Mouse (Mus musculus) forebrain, embryonic 12.5 days (tissue): ENCODE measurements at regions not wholly inside any gene's neighbourhood (a gene's known extent, or its start where the extent isn't known, plus 50 kb on each side); places are given as distances from the start of the nearest gene placed in this dataset.

Experiments used
- ATAC-seq: fragments of 200-750 bp; cut with Nextera tagmentation; 2 replicates; pipeline ENCODE4 v1.8.0; 2017; ENCODE audit warnings: moderate TSS enrichment; ENCODE audit not compliant: low FRiP score
- H3K27ac ChIP-seq: fragments of 300-500 bp; sonication (generic); 2 replicates; pipeline ENCODE4 v1.5.1; 2016; ENCODE audit warnings: mild to moderate bottlenecking
- H3K27me3 ChIP-seq: fragments of 300-500 bp; sonication (generic); 2 replicates; pipeline ENCODE4 v1.6.1; 2016; ENCODE audit warnings: mild to moderate bottlenecking
- H3K36me3 ChIP-seq: fragments of 300-500 bp; sonication (generic); replicated peaks from 2 replicates; pipeline ENCODE4 v1.6.1; 2016; ENCODE audit warnings: mild to moderate bottlenecking
- H3K4me1 ChIP-seq: fragments of 300-500 bp; sonication (generic); 2 replicates; pipeline ENCODE4 v1.6.1; 2016
- H3K4me2 ChIP-seq: fragments of 300-500 bp; sonication (generic); 2 replicates; pipeline ENCODE4 v1.6.1; 2016; ENCODE audit warnings: mild to moderate bottlenecking, moderate library complexity
- H3K4me3 ChIP-seq: fragments of 300-500 bp; sonication (generic); replicated peaks from 2 replicates; pipeline ENCODE4 v1.5.1; 2016; ENCODE audit warnings: mild to moderate bottlenecking
- H3K9ac ChIP-seq: fragments of 300-500 bp; sonication (generic); 2 replicates; pipeline ENCODE4 v1.6.1; 2016; ENCODE audit warnings: mild to moderate bottlenecking
- H3K9me3 ChIP-seq: fragments of 300-500 bp; sonication (generic); 2 replicates; pipeline ENCODE4 v1.6.1; 2016
- WGBS: fragments of 180-500 bp; shearing (Covaris S2); methylation state at CpG from one replicate; pipeline ENCODE4 v1.1.7; 2016; 5-methylcytosine and 5-hydroxymethylcytosine counted together

DNA sequence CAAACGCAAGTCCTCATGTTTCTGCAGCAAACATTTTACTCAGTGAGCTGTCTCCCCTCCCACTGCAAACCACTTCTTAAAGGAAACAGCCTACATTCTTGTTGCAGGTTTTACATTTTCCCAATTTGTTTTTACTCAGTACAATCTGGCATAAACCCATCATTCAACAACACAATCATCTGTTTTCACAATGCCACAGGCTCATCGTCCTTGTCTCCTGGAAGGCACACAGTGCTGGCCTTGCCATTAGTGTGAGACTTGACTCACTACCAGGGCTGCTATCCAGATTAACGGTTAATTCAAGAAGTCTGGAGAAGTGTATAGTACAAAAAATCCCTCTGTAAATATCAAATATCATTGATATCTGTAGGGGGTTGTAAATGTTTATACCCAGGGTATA lies 2006.3 kb upstream of the 5930422O12Rik start:
- H3K4me2 ChIP-seq: no peak overlapping the region
- no peaks in the 10 kb centered on the region for H3K36me3 ChIP-seq
- H3K9me3 ChIP-seq: no peaks in the 10 kb centered on the region
- H3K27me3 ChIP-seq: no peaks in the 10 kb centered on the region
- ATAC-seq: no peak
- H3K27ac ChIP-seq: no peak overlapping the region
- no peaks in the 10 kb centered on the region for H3K4me1 ChIP-seq
- WGBS: 81% methylated on average over 3 of the region's 3 CpGs
- H3K9ac ChIP-seq: no peak overlapping the region
- H3K4me3 ChIP-seq: no peak overlapping the region

DNA sequence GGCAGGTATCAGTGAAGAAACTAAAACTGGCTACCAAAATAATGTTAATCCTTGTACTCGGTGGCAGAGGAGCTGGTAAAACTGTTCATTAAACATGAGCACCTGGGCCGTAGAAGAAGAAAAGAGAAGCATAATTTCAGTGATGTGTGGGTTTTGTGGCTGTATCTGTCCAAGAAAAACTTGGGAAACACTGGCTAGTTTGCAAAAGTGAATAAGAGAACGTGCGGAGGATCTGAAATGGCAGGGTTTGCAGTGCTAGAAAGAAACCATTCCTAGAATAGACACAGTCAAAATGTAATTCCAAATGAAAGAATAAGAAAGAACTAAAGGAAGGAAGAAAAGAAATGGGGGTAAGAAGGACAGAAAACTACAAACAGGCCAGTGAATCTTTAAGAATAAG lies 2000.8 kb upstream of the 5930422O12Rik start:
- Histone ChIP-seq H3K9ac (no peak overlapping the region), H3K27ac (no peak overlapping the region), H3K4me3 (no peak overlapping the region), H3K9me3 (no peaks in the 10 kb centered on the region), H3K4me2 (no peak overlapping the region), H3K4me1 (no peaks in the 10 kb centered on the region), H3K36me3 (no peaks in the 10 kb centered on the region), H3K27me3 (no peaks in the 10 kb centered on the region)
- WGBS: 93% methylated on average over 4 of the region's 4 CpGs
- no peak for ATAC-seq

DNA sequence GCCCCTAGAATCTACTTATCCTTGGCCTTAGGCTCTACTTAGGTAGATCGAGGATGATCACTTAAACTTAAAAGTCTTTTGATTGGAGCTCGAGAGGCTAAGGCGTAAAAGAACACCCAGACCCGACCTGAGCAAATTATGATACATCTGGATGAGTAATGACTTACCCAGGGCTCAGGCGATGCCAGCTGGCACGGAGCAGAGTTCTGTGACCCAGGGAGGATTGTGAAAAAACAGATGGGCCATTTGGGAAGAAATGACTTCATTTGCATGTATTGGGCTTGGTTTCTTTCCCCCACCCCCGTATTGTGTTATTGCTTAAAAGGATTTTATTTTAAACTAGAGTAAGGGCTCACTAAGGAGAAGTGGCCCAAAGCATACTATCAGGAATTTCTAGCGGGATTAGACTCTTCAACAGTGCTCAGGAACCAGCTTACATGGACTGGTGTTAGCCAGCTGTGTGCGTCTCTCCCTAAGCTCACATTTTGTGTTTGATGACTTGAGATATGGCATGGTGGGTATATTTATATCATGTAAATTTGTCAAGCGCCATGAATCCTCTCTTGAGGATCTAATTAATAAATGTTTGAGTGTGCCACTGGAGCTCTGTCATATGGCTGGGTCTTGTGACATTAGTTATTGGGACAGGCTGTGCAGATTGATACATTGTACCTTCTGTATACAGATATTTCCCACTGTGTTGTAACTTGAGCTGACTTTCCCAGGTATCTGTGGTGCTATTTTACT lies 1991.9 kb upstream of the 5930422O12Rik start:
- Histone ChIP-seq H3K9me3 (no peaks in the 10 kb centered on the region), H3K36me3 (no peaks in the 10 kb centered on the region), H3K9ac (no peak overlapping the region), H3K4me3 (no peak overlapping the region), H3K4me2 (no peak overlapping the region), H3K27ac (no peak overlapping the region), H3K27me3 (no peaks in the 10 kb centered on the region), H3K4me1 (no peaks in the 10 kb centered on the region)
- no peak for ATAC-seq
- 86% methylated on average over 10 of the region's 10 CpGs for WGBS

DNA sequence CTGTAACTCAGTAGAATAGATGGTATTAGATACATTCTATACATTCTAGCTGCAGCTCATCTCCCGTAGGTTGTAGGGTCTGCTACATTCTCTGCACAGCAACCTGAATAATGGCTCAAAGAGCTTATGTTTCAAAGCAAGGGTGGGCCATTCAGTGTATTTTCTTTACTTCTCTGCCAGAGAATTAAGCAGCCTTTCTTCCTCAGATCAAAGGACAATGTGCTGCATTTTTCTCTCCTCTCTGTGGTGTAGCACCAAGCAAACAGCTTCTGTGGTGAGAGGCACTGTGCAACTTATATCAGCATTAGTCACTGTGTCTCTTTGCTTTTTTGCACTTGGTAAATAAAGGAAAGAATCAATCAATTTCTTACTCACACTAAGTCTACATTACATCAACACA lies 1983.7 kb upstream of the 5930422O12Rik start:
- no peaks in the 10 kb centered on the region for H3K27me3 ChIP-seq
- H3K4me2 ChIP-seq: no peak overlapping the region
- H3K4me1 ChIP-seq: peaks cover 3% of the 10 kb centered on the region
- no peaks in the 10 kb centered on the region for H3K9me3 ChIP-seq
- H3K9ac ChIP-seq: no peak overlapping the region
- peak; percentile 46; the same call in 1 of the 2 replicates for ATAC-seq
- no peak overlapping the region for H3K4me3 ChIP-seq
- no peaks in the 10 kb centered on the region for H3K36me3 ChIP-seq
- 11% methylated on average over 1 of the region's 1 CpGs for WGBS
- no peak overlapping the region for H3K27ac ChIP-seq

DNA sequence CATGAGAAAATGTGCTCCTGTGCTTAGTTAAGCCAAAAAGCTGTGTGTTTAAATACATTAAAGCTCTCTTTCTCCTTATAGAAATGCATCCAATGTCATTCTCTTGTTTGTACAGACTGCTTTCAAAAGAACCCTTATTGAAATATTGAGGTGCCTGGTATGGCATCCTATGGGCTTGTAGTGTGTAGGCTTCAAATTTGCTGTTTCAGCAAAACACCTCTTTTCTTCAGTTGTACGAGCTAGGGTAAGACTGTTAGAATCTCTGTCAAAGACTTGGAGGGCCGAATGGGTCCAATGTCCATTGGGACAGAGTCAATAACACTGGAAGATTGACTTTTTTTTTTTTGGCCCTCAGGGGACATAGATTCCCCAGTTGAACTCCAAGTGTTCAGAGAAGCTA lies 1980.5 kb upstream of the 5930422O12Rik start:
- no peak for ATAC-seq
- H3K27me3 ChIP-seq: no peaks in the 10 kb centered on the region
- H3K4me1 ChIP-seq: peaks cover 3% of the 10 kb centered on the region
- 85% methylated on average over 2 of the region's 2 CpGs for WGBS
- no peak overlapping the region for H3K9ac ChIP-seq
- no peaks in the 10 kb centered on the region for H3K36me3 ChIP-seq
- H3K27ac ChIP-seq: no peak overlapping the region
- no peak overlapping the region for H3K4me2 ChIP-seq
- no peaks in the 10 kb centered on the region for H3K9me3 ChIP-seq
- H3K4me3 ChIP-seq: no peak overlapping the region

DNA sequence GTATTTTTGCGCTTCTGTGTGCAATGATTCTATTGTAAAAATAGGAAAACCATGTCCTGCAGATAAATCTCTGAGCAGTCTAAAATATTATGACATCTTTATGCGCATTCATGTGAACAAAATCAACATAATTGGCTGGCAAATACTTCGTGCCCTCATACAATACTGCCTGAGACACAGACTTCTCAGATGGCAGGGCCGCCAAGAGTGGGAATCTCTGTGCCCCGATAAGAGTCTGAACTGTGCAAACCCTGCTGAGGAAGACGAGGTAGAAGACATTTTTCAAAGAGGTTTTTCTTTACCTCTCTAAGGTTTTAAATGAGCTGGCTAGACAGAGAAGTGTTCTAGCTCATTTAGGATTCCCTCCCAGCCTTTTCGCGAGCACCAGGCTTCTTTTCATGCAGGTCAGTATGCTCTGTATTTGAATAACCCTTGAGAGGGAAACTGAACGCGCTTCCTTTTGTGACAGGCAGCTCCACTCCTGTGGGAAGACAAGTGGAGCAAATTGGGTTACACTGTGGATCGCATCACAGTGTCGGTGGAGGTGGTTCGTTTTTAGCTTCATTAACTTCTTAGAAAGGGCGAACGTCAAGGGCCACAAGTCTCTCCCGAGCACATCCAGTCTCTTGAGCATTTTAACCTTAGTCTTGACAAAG lies 1973.6 kb upstream of the 5930422O12Rik start:
- Histone ChIP-seq H3K4me3 (no peak overlapping the region), H3K4me1 (peaks cover 5% of the 10 kb centered on the region), H3K27ac (no peak overlapping the region), H3K9ac (no peak overlapping the region), H3K4me2 (no peak overlapping the region), H3K36me3 (no peaks in the 10 kb centered on the region), H3K27me3 (no peaks in the 10 kb centered on the region), H3K9me3 (no peaks in the 10 kb centered on the region)
- WGBS: 38% methylated on average over 16 of the region's 16 CpGs
- ATAC-seq: no peak

DNA sequence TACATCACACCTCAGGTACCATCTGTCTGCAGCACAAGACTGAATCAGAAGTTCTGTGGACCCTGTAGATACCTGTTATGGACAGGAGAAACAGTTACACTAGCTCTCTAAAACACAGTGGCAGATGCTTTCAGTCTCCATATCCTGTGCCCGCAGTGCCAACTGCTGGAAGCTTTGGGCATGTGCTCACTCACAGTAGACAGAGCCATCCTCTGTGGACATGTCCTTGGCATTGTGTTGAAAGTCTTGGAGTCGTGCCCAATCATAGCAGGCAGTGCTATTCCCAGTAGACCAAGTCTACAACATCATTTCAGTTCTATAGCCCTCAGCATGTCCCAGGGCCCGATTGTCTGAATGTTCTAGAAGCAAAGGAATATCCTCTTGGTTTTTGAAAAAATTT lies 1968.2 kb upstream of the 5930422O12Rik start:
- no peaks in the 10 kb centered on the region for H3K9me3 ChIP-seq
- H3K9ac ChIP-seq: no peak overlapping the region
- no peaks in the 10 kb centered on the region for H3K4me1 ChIP-seq
- H3K27me3 ChIP-seq: no peaks in the 10 kb centered on the region
- 90% methylated on average over 3 of the region's 3 CpGs for WGBS
- H3K27ac ChIP-seq: no peak overlapping the region
- no peak for ATAC-seq
- no peak overlapping the region for H3K4me2 ChIP-seq
- H3K4me3 ChIP-seq: no peak overlapping the region
- no peaks in the 10 kb centered on the region for H3K36me3 ChIP-seq
